Mouse (Mus musculus) heart, postnatal 0 days (tissue): Measurements from ENCODE around the gene Hunk. TPM values are rescaled to one million over a fixed set of nuclear protein-coding genes. Genes with fewer than 3 reads are reported as not detected.
A peak's percentile ranks its signal among the peaks of the same experiment; 100 is the strongest.

Source experiments
- ATAC-seq: fragments of 200-750 bp; cut with Nextera tagmentation; 2 replicates; pipeline ENCODE4 v1.8.0; 2017; ENCODE audit warnings: low read depth, moderate number of reproducible peaks, moderate library complexity; ENCODE audit not compliant: insufficient read depth
- DNase-seq: peaks from one replicate; pipeline ENCODE4 v3.0.0-alpha.2; 2016; ENCODE audit warnings: low spot score
- H3K27ac ChIP-seq: fragments of 300-500 bp; sonication (generic); 2 replicates; pipeline ENCODE4 v1.5.1; 2014; ENCODE audit warnings: low read depth, mild to moderate bottlenecking
- H3K27me3 ChIP-seq: fragments of 300-500 bp; sonication (generic); 2 replicates; pipeline ENCODE4 v1.6.1; 2014; ENCODE audit warnings: low read length, mixed read lengths; ENCODE audit not compliant: control insufficient read depth, insufficient read depth
- H3K36me3 ChIP-seq: fragments of 300-500 bp; sonication (generic); replicated peaks from 2 replicates; pipeline ENCODE4 v1.6.1; 2014; ENCODE audit warnings: low read length, mixed read lengths; ENCODE audit not compliant: control insufficient read depth, insufficient read depth
- H3K4me1 ChIP-seq: fragments of 300-500 bp; sonication (generic); 2 replicates; pipeline ENCODE4 v1.6.1; 2014; ENCODE audit warnings: antibody characterized with exemption; ENCODE audit not compliant: control insufficient read depth, insufficient read depth
- H3K4me2 ChIP-seq: fragments of 300-500 bp; sonication (generic); 2 replicates; pipeline ENCODE4 v1.6.1; 2014; ENCODE audit warnings: low read depth, mild to moderate bottlenecking, low read length, moderate library complexity
- H3K4me3 ChIP-seq: fragments of 300-500 bp; sonication (generic); 2 replicates; pipeline ENCODE4 v1.5.1; 2014; ENCODE audit warnings: low read depth, low read length
- H3K9ac ChIP-seq: fragments of 300-500 bp; sonication (generic); replicated peaks from 2 replicates; pipeline ENCODE4 v1.6.1; 2014; ENCODE audit warnings: low read depth, low read length, mixed read lengths
- H3K9me3 ChIP-seq: fragments of 300-500 bp; sonication (generic); replicated peaks from 2 replicates; pipeline ENCODE4 v1.6.1; 2016; ENCODE audit warnings: low read length; ENCODE audit not compliant: control insufficient read depth
- CTCF ChIP-seq: IDR thresholded peaks from 2 replicates; pipeline ENCODE4 v1.5.1; 2016; ENCODE audit warnings: antibody characterized with exemption, control low read depth, low read depth
- EP300 ChIP-seq: IDR thresholded peaks from 2 replicates; pipeline ENCODE4 v1.6.1; 2016; ENCODE audit warnings: antibody characterized with exemption, low read depth
- WGBS: fragments of 180-500 bp; shearing (Covaris S2); extraction: QIAGEN DNeasy Blood & Tissue Kit; methylation state at CpG from one replicate; pipeline ENCODE4 v1.1.7; 2014; 5-methylcytosine and 5-hydroxymethylcytosine counted together
- polyA plus RNA-seq: library from polyadenylated mRNA; unstranded; fragments of >200 nt; fragmentation: Nextera tagmentation; extraction: Ambion mirVana; gene quantifications from 2 replicates; pipeline ENCODE4 v1.2.1, GENCODE M21; 2015
- total RNA-seq: library from RNA; depleted of rRNA; stranded (reverse); fragments of >200 nt; gene quantifications from 2 replicates; pipeline ENCODE4 v1.2.3, GENCODE M21; 2014; ENCODE audit warnings: low replicate concordance; rRNA removed

The Hunk gene
- total RNA-seq (3.3 and 7.7 TPM in 2 replicates), polyA plus RNA-seq (1.4 and 1.6 TPM in 2 replicates)

GRCm38 (mm10) chr16:90385688-90386513 is at the start of gene Hunk:
Gene Hunk (plus strand): TSS chr16:90386013.
- H3K27me3 ChIP-seq: no peaks in the 10 kb centered on the region
- peak within 1 kb of the TSS; percentile 98 for H3K4me2 ChIP-seq
- WGBS: under 1% methylated on average over 78 of the region's 101 CpGs
- peak; percentile 66 for DNase-seq
- H3K27ac ChIP-seq: peak within 1 kb of the TSS; percentile 80
- no peaks in the 10 kb centered on the region for H3K9me3 ChIP-seq
- H3K36me3 ChIP-seq: no peaks in the 10 kb centered on the region
- TF ChIP-seq EP300 (no peak), CTCF (no peak)
- H3K4me3 ChIP-seq: peak within 1 kb of the TSS; percentile 84
- peak within 1 kb of the TSS; percentile 81 for H3K9ac ChIP-seq
- ATAC-seq: peak; percentile 83
- peaks cover 27% of the 10 kb centered on the region for H3K4me1 ChIP-seq

- Histone ChIP-seq H3K9me3 (no peaks in the 10 kb centered on the region), H3K4me1 (no peaks in the 10 kb centered on the region), H3K4me2 (no peak overlapping the region), H3K9ac (no peak overlapping the region), H3K36me3 (0 out of 2 replicates have a peak, but pooled peaks cover 4% of the 10 kb centered on the region), H3K27me3 (no peaks in the 10 kb centered on the region), H3K27ac (no peak overlapping the region), H3K4me3 (no peak overlapping the region)
- WGBS: 84% methylated on average over 6 of the region's 6 CpGs
- ATAC-seq: no peak
- no peak for DNase-seq
- TF ChIP-seq CTCF (no peak), EP300 (no peak)
Observed at GRCm38 (mm10) chr16:90339026-90339425, 46.8 kb upstream of the Hunk start.

GRCm38 (mm10) chr16:90341086-90341485 is 44.7 kb upstream of the Hunk start:
- peak; percentile 43 for DNase-seq

GRCm38 (mm10) chr16:90349700-90350548 is 35.9 kb upstream of the Hunk start:
- Histone ChIP-seq H3K9ac (no peak overlapping the region), H3K27ac (no peak overlapping the region), H3K4me3 (no peak overlapping the region), H3K36me3 (no peaks in the 10 kb centered on the region), H3K27me3 (no peaks in the 10 kb centered on the region), H3K4me1 (no peaks in the 10 kb centered on the region), H3K4me2 (no peak overlapping the region), H3K9me3 (no peaks in the 10 kb centered on the region)
- peak; percentile 43 for TF ChIP-seq CTCF
- no peak for TF ChIP-seq EP300
- WGBS: 31% methylated on average over 12 of the region's 13 CpGs
- DNase-seq (peak; percentile 69), ATAC-seq (peak; percentile 97)

More at GRCm38 (mm10) chr16:90341086-90341485, 44.7 kb upstream of the Hunk start:
- H3K36me3 ChIP-seq: 0 out of 2 replicates have a peak, but pooled peaks cover 4% of the 10 kb centered on the region
- no peak overlapping the region for H3K9ac ChIP-seq
- ATAC-seq: peak; percentile 90
- peak overlapping the region; percentile 46 for H3K27ac ChIP-seq
- no peaks in the 10 kb centered on the region for H3K4me1 ChIP-seq
- no peak overlapping the region for H3K4me2 ChIP-seq
- H3K9me3 ChIP-seq: no peaks in the 10 kb centered on the region
- no peaks in the 10 kb centered on the region for H3K27me3 ChIP-seq
- WGBS: 28% methylated on average over 5 of the region's 5 CpGs
- TF ChIP-seq CTCF: no peak
- TF ChIP-seq EP300: 0 out of 2 replicates have a peak, but pooled peaks have one; percentile 46
- no peak overlapping the region for H3K4me3 ChIP-seq

- Histone ChIP-seq H3K36me3 (no peaks in the 10 kb centered on the region), H3K9me3 (no peaks in the 10 kb centered on the region), H3K4me2 (no peak overlapping the region), H3K9ac (no peak overlapping the region), H3K4me1 (no peaks in the 10 kb centered on the region), H3K27me3 (no peaks in the 10 kb centered on the region), H3K4me3 (no peak overlapping the region), H3K27ac (no peak overlapping the region)
- DNase-seq (no peak), ATAC-seq (no peak)
- no peak for TF ChIP-seq CTCF
- TF ChIP-seq EP300: no peak
- 72% methylated on average over 8 of the region's 8 CpGs for WGBS
Observed at GRCm38 (mm10) chr16:90351726-90352125, 34.1 kb upstream of the Hunk start.
